Mouse (Mus musculus): ENCODE measurements around the gene Naif1. TPM values are rescaled to one million over a fixed set of nuclear protein-coding genes. Genes with fewer than 3 reads are reported as not detected.

Gene Naif1
- polyA plus RNA-seq, 1 experiment from 2014 or later, result 4.1 TPM

GRCm38 (mm10) chr2:32436686-32437372, 13.4 kb upstream of the Naif1 start:
- Histone ChIP-seq H3K36me3 (ENCODE audit: insufficient read depth, low read length) (no peaks in the 10 kb centered on the region), H3K27ac (ENCODE audit: low read length) (peak overlapping the region; percentile 82), H3K4me3 (ENCODE audit: low read depth, low read length) (no peak overlapping the region), H3K4me1 (ENCODE audit: insufficient read depth, low read depth, low read length) (peaks cover 20% of the 10 kb centered on the region; the same call in 1 of the 2 replicates), H3K27me3 (replicated peaks; ENCODE audit: insufficient read depth, low read length) (no peaks in the 10 kb centered on the region), H3K4me2 (replicated peaks; ENCODE audit: low read depth, low read length) (0 out of 2 replicates have a peak overlapping the region, but pooled peaks have one; percentile 3), H3K9me3 (ENCODE audit: low read length) (no peaks in the 10 kb centered on the region), H3K9ac (replicated peaks; ENCODE audit: low read depth) (no peak overlapping the region)
- WGBS, result 25% methylated on average over 3 of the region's 3 CpGs
- TF ChIP-seq CTCF (IDR thresholded peaks at IDR 0.05), result 0 out of 2 replicates have a peak, but pooled peaks have one; percentile 1
- peak; percentile 97 for TF ChIP-seq EP300 (IDR thresholded peaks at IDR 0.05)
- DNase-seq (ENCODE audit: low spot score) (peak; percentile 95), ATAC-seq (peak; percentile 93)

DNA sequence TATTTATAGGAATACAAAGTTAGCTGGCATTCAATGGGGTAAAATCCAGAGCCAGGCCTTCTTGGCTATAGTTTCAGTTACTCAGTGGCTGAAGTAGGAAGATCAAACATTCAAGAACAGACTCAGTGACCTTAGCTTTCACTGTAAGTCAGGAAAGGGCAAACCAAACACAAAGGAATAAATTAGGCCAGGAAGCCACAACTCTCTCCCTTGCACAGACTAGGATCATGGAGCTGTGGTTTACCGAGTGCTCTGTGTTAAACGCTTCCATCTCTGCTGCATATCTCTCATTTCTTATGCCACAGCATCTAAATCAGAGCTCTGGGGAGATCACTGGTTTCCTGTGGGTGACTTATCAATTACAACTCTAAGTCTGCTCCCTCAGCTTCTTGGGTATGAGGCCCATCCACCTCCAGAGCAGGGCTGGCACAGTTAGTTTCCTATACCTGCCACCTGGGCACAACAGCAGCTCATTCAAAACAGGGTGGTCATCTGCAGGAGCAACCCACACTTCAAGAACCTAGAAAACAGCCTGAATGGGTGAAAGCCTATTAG, 12.6 kb upstream of the Naif1 start:
- 60% methylated on average over 2 of the region's 2 CpGs for WGBS

GRCm38 (mm10) chr2:32438733-32439132, 11.5 kb upstream of the Naif1 start:
- Histone ChIP-seq H3K4me3 (ENCODE audit: low read depth, low read length) (no peak overlapping the region), H3K36me3 (ENCODE audit: insufficient read depth, low read length) (no peaks in the 10 kb centered on the region), H3K27me3 (replicated peaks; ENCODE audit: insufficient read depth, low read length) (no peaks in the 10 kb centered on the region), H3K4me2 (replicated peaks; ENCODE audit: low read depth, low read length) (no peak overlapping the region), H3K27ac (ENCODE audit: low read length) (no peak overlapping the region), H3K4me1 (ENCODE audit: insufficient read depth, low read depth, low read length) (peaks cover 20% of the 10 kb centered on the region; the same call in 1 of the 2 replicates), H3K9me3 (ENCODE audit: low read length) (no peaks in the 10 kb centered on the region), H3K9ac (replicated peaks; ENCODE audit: low read depth) (no peak overlapping the region)
- ATAC-seq (no peak), DNase-seq (ENCODE audit: low spot score) (no peak)
- 88% methylated on average over 3 of the region's 3 CpGs for WGBS
- TF ChIP-seq EP300 (IDR thresholded peaks at IDR 0.05) (no peak), CTCF (IDR thresholded peaks at IDR 0.05) (no peak)

More for the DNA sequence above, 12.6 kb upstream of the Naif1 start:
- H3K4me2 ChIP-seq (replicated peaks; ENCODE audit: low read depth, low read length), result 0 out of 2 replicates have a peak overlapping the region, but pooled peaks have one; percentile 3
- ATAC-seq (no peak), DNase-seq (ENCODE audit: low spot score) (no peak)
- H3K27me3 ChIP-seq (replicated peaks; ENCODE audit: insufficient read depth, low read length), result no peaks in the 10 kb centered on the region
- no peaks in the 10 kb centered on the region for H3K36me3 ChIP-seq (ENCODE audit: insufficient read depth, low read length)
- peak overlapping the region; percentile 82 for H3K27ac ChIP-seq (ENCODE audit: low read length)
- no peak overlapping the region for H3K4me3 ChIP-seq (ENCODE audit: low read depth, low read length)
- no peak overlapping the region for H3K9ac ChIP-seq (replicated peaks; ENCODE audit: low read depth)
- TF ChIP-seq EP300 (IDR thresholded peaks at IDR 0.05), result no peak
- no peak for TF ChIP-seq CTCF (IDR thresholded peaks at IDR 0.05)
- no peaks in the 10 kb centered on the region for H3K9me3 ChIP-seq (ENCODE audit: low read length)
- H3K4me1 ChIP-seq (ENCODE audit: insufficient read depth, low read depth, low read length), result peaks cover 20% of the 10 kb centered on the region; the same call in 1 of the 2 replicates

GRCm38 (mm10) chr2:32439177-32439576, 11.1 kb upstream of the Naif1 start:
- Histone ChIP-seq H3K4me2 (replicated peaks; ENCODE audit: low read depth, low read length) (no peak overlapping the region), H3K9me3 (ENCODE audit: low read length) (no peaks in the 10 kb centered on the region), H3K27me3 (replicated peaks; ENCODE audit: insufficient read depth, low read length) (no peaks in the 10 kb centered on the region), H3K36me3 (ENCODE audit: insufficient read depth, low read length) (no peaks in the 10 kb centered on the region), H3K27ac (ENCODE audit: low read length) (no peak overlapping the region), H3K4me3 (ENCODE audit: low read depth, low read length) (no peak overlapping the region), H3K4me1 (ENCODE audit: insufficient read depth, low read depth, low read length) (peaks cover 20% of the 10 kb centered on the region; the same call in 1 of the 2 replicates), H3K9ac (replicated peaks; ENCODE audit: low read depth) (no peak overlapping the region)
- ATAC-seq (no peak), DNase-seq (ENCODE audit: low spot score) (no peak)
- TF ChIP-seq CTCF (IDR thresholded peaks at IDR 0.05), result no peak
- WGBS, result 55% methylated on average over 6 of the region's 6 CpGs

GRCm38 (mm10) chr2:32440164-32440563, 10.1 kb upstream of the Naif1 start:
- H3K36me3 ChIP-seq (ENCODE audit: insufficient read depth, low read length), result peaks cover under 1% of the 10 kb centered on the region; the same call in 1 of the 2 replicates
- DNase-seq (ENCODE audit: low spot score), result no peak
- peak overlapping the region; percentile 38; the same call in 1 of the 2 replicates for H3K27ac ChIP-seq (ENCODE audit: low read length)
- H3K4me2 ChIP-seq (replicated peaks; ENCODE audit: low read depth, low read length), result no peak overlapping the region
- H3K27me3 ChIP-seq (replicated peaks; ENCODE audit: insufficient read depth, low read length), result no peaks in the 10 kb centered on the region
- no peak overlapping the region for H3K9ac ChIP-seq (replicated peaks; ENCODE audit: low read depth)
- ATAC-seq, result 0 out of 2 replicates have a peak, but pooled peaks have one; percentile 10
- H3K9me3 ChIP-seq (ENCODE audit: low read length), result no peaks in the 10 kb centered on the region
- 10% methylated on average over 2 of the region's 2 CpGs for WGBS
- TF ChIP-seq EP300 (IDR thresholded peaks at IDR 0.05) (no peak), CTCF (IDR thresholded peaks at IDR 0.05) (no peak)
- H3K4me3 ChIP-seq (ENCODE audit: low read depth, low read length), result no peak overlapping the region
- H3K4me1 ChIP-seq (ENCODE audit: insufficient read depth, low read depth, low read length), result peaks cover 20% of the 10 kb centered on the region; the same call in 1 of the 2 replicates

DNA sequence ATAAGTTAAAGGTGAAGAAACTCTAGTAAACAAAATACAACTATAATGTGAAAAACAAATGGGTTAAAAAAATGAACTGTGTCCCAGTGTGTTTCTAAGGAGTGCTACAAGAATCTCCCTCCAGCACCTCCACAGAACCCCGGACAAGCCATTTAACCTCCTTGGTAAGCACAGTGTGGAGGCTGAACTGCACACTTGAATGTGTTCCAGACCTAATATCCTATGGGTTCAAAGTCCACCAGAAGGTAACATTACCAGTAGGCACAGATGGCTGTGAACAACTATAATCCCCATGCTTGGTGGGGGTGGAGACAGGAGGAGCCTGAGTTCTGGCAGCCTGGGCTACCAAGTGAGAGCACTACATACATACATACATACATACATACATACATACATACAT, 9.6 kb upstream of the Naif1 start:
- DNase-seq (ENCODE audit: low spot score), result no peak
- 74% methylated on average over 1 of the region's 1 CpGs for WGBS
- Histone ChIP-seq H3K4me1 (ENCODE audit: insufficient read depth, low read depth, low read length) (peaks cover 20% of the 10 kb centered on the region; the same call in 1 of the 2 replicates), H3K9me3 (ENCODE audit: low read length) (no peaks in the 10 kb centered on the region), H3K27ac (ENCODE audit: low read length) (no peak overlapping the region), H3K27me3 (replicated peaks; ENCODE audit: insufficient read depth, low read length) (no peaks in the 10 kb centered on the region), H3K4me2 (replicated peaks; ENCODE audit: low read depth, low read length) (no peak overlapping the region), H3K36me3 (ENCODE audit: insufficient read depth, low read length) (peaks cover 5% of the 10 kb centered on the region; the same call in 1 of the 2 replicates), H3K9ac (replicated peaks; ENCODE audit: low read depth) (no peak overlapping the region), H3K4me3 (ENCODE audit: low read depth, low read length) (no peak overlapping the region)
- ATAC-seq, result no peak
- TF ChIP-seq EP300 (IDR thresholded peaks at IDR 0.05) (no peak), CTCF (IDR thresholded peaks at IDR 0.05) (no peak)
